Mouse (Mus musculus) liver, embryonic 14.5 days (tissue): ENCODE data around the gene Mfap5. TPM values are rescaled to one million over a fixed set of nuclear protein-coding genes. Genes with fewer than 3 reads are reported as not detected.
"Not testable (repeated sequence)": the region's sequence is repeated elsewhere in the genome, so short reads cannot be mapped to it uniquely, and the experiment has no call there.

ENCODE experiments used
- ATAC-seq: fragments of 200-750 bp; cut with Nextera tagmentation; 2 replicates; pipeline ENCODE4 v1.8.0; 2017; ENCODE audit warnings: moderate number of reproducible peaks, mild to moderate bottlenecking, moderate library complexity; ENCODE audit not compliant: insufficient read depth
- DNase-seq, 3 experiments: peaks; one replicate each; pipeline ENCODE4 v3.0.0-alpha.2; 2012 to 2013; ENCODE audit warnings: low read depth in 3 of 3, low spot score in 3 of 3
- H3K27ac ChIP-seq: fragments of 300-500 bp; sonication (generic); 2 replicates; pipeline ENCODE4 v1.5.1; 2014; ENCODE audit warnings: moderate library complexity, mild to moderate bottlenecking, control low read depth, inconsistent platforms
- H3K27me3 ChIP-seq: fragments of 300-500 bp; sonication (generic); 2 replicates; pipeline ENCODE4 v1.6.1; 2014; ENCODE audit warnings: mild to moderate bottlenecking, low read length, moderate library complexity; ENCODE audit not compliant: control insufficient read depth, insufficient read depth
- H3K36me3 ChIP-seq: fragments of 300-500 bp; sonication (generic); replicated peaks from 2 replicates; pipeline ENCODE4 v1.6.1; 2014; ENCODE audit warnings: low read depth; ENCODE audit not compliant: control insufficient read depth, insufficient read depth
- H3K4me1 ChIP-seq, 2 experiments: fragments of 200-500 bp in 1 of 2; fragments of 300-500 bp in 1 of 2; sonication (generic) in 1 of 2; replicated peaks; 2 replicates each; pipeline ENCODE4 v1.6.1; 2012 to 2014; ENCODE audit warnings: antibody characterized with exemption in 1 of 2, inconsistent platforms in 1 of 2, low read length in 1 of 2; ENCODE audit not compliant: control insufficient read depth in 2 of 2, insufficient read depth in 2 of 2
- H3K4me2 ChIP-seq: fragments of 300-500 bp; sonication (generic); 2 replicates; pipeline ENCODE4 v1.6.1; 2014; ENCODE audit warnings: low read depth, mild to moderate bottlenecking, control low read depth, moderate library complexity
- H3K4me3 ChIP-seq, 2 experiments: fragments of 200-500 bp in 1 of 2; fragments of 300-500 bp in 1 of 2; sonication (generic) in 1 of 2; 2 replicates each; pipeline ENCODE4 v1.5.1; 2012 to 2014; ENCODE audit warnings: low read depth in 2 of 2, low read length in 2 of 2, mild to moderate bottlenecking in 2 of 2, control low read depth in 1 of 2, inconsistent platforms in 1 of 2, moderate library complexity in 1 of 2; ENCODE audit not compliant: insufficient read depth in 1 of 2
- H3K9ac ChIP-seq: fragments of 300-500 bp; sonication (generic); replicated peaks from 2 replicates; pipeline ENCODE4 v1.6.1; 2014; ENCODE audit warnings: mild to moderate bottlenecking, control low read depth, moderate library complexity
- H3K9me3 ChIP-seq: fragments of 300-500 bp; sonication (generic); 2 replicates; pipeline ENCODE4 v1.6.1; 2016; ENCODE audit warnings: low read length, mixed read lengths; ENCODE audit not compliant: control insufficient read depth
- CTCF ChIP-seq: IDR thresholded peaks from 2 replicates; pipeline ENCODE4 v1.5.1; 2016; ENCODE audit warnings: antibody characterized with exemption, low read depth, control low read depth
- EP300 ChIP-seq: IDR thresholded peaks from 2 replicates; pipeline ENCODE4 v1.6.1; 2016; ENCODE audit warnings: antibody characterized with exemption, low read depth
- WGBS: fragments of 180-500 bp; shearing (Covaris S2); extraction: QIAGEN DNeasy Blood & Tissue Kit; methylation state at CpG from one replicate; pipeline ENCODE4 v1.1.7; 2014; ENCODE audit not compliant: insufficient replicate concordance; 5-methylcytosine and 5-hydroxymethylcytosine counted together
- polyA plus RNA-seq, 2 experiments: library from polyadenylated mRNA; depleted of rRNA in 1 of 2; stranded (reverse) in 1 of 2; unstranded in 1 of 2; fragments of >200 nt; fragmentation: Nextera tagmentation in 1 of 2; extraction: Ambion mirVana in 1 of 2; gene quantifications; 2 replicates each; pipeline versions ENCODE4 v1.2.1 to v1.2.3; 2012 to 2014

The Mfap5 gene
- 0.11 TPM in 2 replicates for polyA plus RNA-seq (2012; rRNA removed)
- polyA plus RNA-seq (2014; fragmentation: Nextera tagmentation; extraction: Ambion mirVana), result not detected in 2 replicates

- no peak within 1 kb of the TSS for H3K27ac ChIP-seq
- no peak within 1 kb of the TSS for H3K9ac ChIP-seq
- ATAC-seq (no peak), DNase-seq (no peak)
- no peaks in the 10 kb centered on the region for H3K27me3 ChIP-seq
- H3K9me3 ChIP-seq, result no peaks in the 10 kb centered on the region
- WGBS, result 61% methylated on average over 3 of the region's 3 CpGs
- no peaks in the 10 kb centered on the region for H3K4me1 ChIP-seq
- no peaks in the 10 kb centered on the region for H3K36me3 ChIP-seq
- H3K4me3 ChIP-seq, result no peak within 1 kb of the TSS
- no peak within 1 kb of the TSS for H3K4me2 ChIP-seq
- TF ChIP-seq CTCF, result no peak
- no peak for TF ChIP-seq EP300
Measured at GRCm38 (mm10) chr6:122505545-122505944, at the start of gene Mfap5. Mfap5 (plus strand) TSS chr6:122505845.

DNA sequence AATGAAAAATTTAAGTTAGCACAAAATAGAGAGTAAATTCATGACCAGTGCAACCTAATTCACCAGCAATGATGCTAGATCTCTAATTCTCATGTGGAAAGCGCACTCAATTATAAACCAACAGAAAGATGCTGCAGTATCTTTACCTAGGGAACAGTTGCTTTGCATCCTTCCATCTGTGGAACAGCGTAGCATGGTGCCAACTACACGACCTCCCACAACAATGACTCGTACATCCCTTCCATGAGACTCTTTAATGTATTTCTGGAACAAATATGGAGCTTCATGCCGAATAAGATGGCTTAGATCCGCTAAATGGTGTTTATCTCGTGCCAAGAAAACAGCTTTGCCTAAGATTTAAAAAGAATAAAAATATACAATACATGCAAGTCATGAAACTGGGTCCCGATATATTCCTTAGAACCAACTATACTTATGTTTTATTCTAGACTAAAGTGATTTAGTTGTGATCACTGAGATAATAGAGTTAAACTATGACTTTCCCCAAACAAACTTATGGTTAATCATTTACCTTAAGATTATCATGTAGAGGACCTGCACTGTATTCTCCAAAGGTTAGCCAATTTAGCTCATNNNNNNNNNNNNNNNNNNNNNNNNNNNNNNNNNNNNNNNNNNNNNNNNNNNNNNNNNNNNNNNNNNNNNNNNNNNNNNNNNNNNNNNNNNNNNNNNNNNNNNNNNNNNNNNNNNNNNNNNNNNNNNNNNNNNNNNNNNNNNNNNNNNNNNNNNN, 46.5 kb upstream of the Mfap5 start:
- DNase-seq (no peak), ATAC-seq (no peak)
- H3K9me3 ChIP-seq, result no peaks in the 10 kb centered on the region
- TF ChIP-seq CTCF (no peak), EP300 (no peak)
- no peaks in the 10 kb centered on the region; the same call in 1 of the 2 replicates for H3K27me3 ChIP-seq
- H3K4me1 ChIP-seq, result peaks cover 0 to 2% of the 10 kb centered on the region in 2 experiments; a peak in 1 of 4 replicates
- WGBS, result 63% methylated on average over 8 of the region's 8 CpGs
- no peak overlapping the region for H3K4me2 ChIP-seq
- H3K9ac ChIP-seq, result no peak overlapping the region
- no peak overlapping the region for H3K27ac ChIP-seq
- no peaks in the 10 kb centered on the region for H3K36me3 ChIP-seq
- no peak overlapping the region for H3K4me3 ChIP-seq

GRCm38 (mm10) chr6:122466092-122466713, 39.4 kb upstream of the Mfap5 start:
- no peak overlapping the region for H3K4me3 ChIP-seq
- TF ChIP-seq CTCF (no peak), EP300 (no peak)
- 55% methylated on average over 3 of the region's 3 CpGs for WGBS
- no peaks in the 10 kb centered on the region for H3K27me3 ChIP-seq
- ATAC-seq (no peak), DNase-seq (no peak)
- no peak overlapping the region for H3K27ac ChIP-seq
- peaks cover 0 to 10% of the 10 kb centered on the region in 2 experiments; a peak in 2 of 4 replicates for H3K4me1 ChIP-seq
- H3K9ac ChIP-seq, result no peak overlapping the region
- no peaks in the 10 kb centered on the region for H3K36me3 ChIP-seq
- H3K4me2 ChIP-seq, result no peak overlapping the region
- no peaks in the 10 kb centered on the region for H3K9me3 ChIP-seq

DNA sequence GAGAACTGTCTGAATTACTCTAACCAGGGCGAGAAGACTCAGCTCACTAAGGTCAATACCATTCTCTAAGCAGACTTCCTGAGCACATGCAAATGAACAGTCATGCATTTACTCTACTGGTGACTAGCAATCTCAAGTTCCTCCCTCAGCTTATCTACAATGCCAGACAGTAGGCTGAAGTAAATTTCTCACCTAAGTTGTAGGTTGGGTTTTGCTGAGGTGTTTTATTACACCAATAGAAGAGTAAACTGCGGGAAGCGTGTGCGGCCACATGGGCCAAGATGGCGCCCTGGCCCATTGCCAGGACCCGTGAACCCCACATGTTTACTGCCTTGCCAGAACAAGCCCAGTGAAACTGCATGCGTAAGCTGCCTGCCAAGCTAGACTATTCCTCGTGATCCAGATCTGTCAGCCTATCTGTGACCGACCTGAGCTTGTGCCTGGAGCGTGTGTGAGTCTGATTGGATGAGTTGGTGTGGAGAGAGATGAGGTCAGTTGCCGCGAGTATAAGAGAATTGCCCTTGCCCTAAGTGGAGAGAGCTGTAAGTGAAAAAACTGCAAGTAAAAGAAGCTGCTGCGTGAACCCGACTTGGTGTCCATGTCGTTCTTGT, 36.5 kb upstream of the Mfap5 start:
- TF ChIP-seq EP300 (no peak), CTCF (no peak)
- Histone ChIP-seq H3K27ac (no peak overlapping the region), H3K27me3 (no peaks in the 10 kb centered on the region), H3K36me3 (no peaks in the 10 kb centered on the region), H3K4me1 (peaks cover 0 to 10% of the 10 kb centered on the region in 2 experiments; a peak in 2 of 4 replicates), H3K9me3 (no peaks in the 10 kb centered on the region), H3K4me2 (no peak overlapping the region), H3K9ac (no peak overlapping the region), H3K4me3 (no peak overlapping the region)
- ATAC-seq (peak; percentile 70; the same call in 1 of the 2 replicates), DNase-seq (no peak)
- 68% methylated on average over 15 of the region's 15 CpGs for WGBS

GRCm38 (mm10) chr6:122470240-122470639, 35.4 kb upstream of the Mfap5 start:
- no peak for ATAC-seq
- Histone ChIP-seq H3K9me3 (no peaks in the 10 kb centered on the region), H3K9ac (no peak overlapping the region), H3K27ac (no peak overlapping the region), H3K27me3 (no peaks in the 10 kb centered on the region), H3K4me1 (peaks cover 0 to 10% of the 10 kb centered on the region in 2 experiments; a peak in 2 of 4 replicates), H3K36me3 (no peaks in the 10 kb centered on the region), H3K4me2 (no peak overlapping the region), H3K4me3 (no peak overlapping the region)
- WGBS, result 20% methylated on average over 2 of the region's 2 CpGs
- no peak for DNase-seq
- no peak for TF ChIP-seq EP300
- TF ChIP-seq CTCF, result no peak

- WGBS, result 61% methylated on average over 3 of the region's 3 CpGs
- H3K4me2 ChIP-seq, H3K9ac ChIP-seq, ATAC-seq, H3K27me3 ChIP-seq, DNase-seq, H3K4me3 ChIP-seq, H3K36me3 ChIP-seq, H3K27ac ChIP-seq, H3K9me3 ChIP-seq: not testable (repeated sequence)
- peaks cover 0 to 10% of the 10 kb centered on the region in 2 experiments; a peak in 2 of 4 replicates for H3K4me1 ChIP-seq
Measured at GRCm38 (mm10) chr6:122471461-122471860, 34.2 kb upstream of the Mfap5 start.
